In genomic region chr3:46727679-46728078, GRCm38 (mm10) we compare ENCODE assay signal across 18 mouse cellular contexts.
"Had no signal": no experiment of that assay in that cellular context is flagged by ENCODE, and none has a peak within 500 bp of the region (broad histone marks: within the 10 kb centered on the region; RNA-seq: fewer than 3 reads in every experiment).

No protein-coding gene starts in this region.

- H3K27me3 ChIP-seq: liver, embryonic 15.5 days; neural tube, embryonic 15.5 days had no signal

- H3K4me2 ChIP-seq: liver, embryonic 11.5 days; liver, embryonic 15.5 days; lung, embryonic 14.5 days; neural tube, embryonic 15.5 days had no signal

- H3K9ac ChIP-seq: liver, embryonic 15.5 days; lung, embryonic 14.5 days; neural tube, embryonic 15.5 days had no signal

- H3K9me3 ChIP-seq: limb, embryonic 10.5 days; liver, embryonic 15.5 days; midbrain, embryonic 10.5 days; neural tube, embryonic 15.5 days had no signal

- H3K4me3 ChIP-seq: limb, embryonic 10.5 days; liver, embryonic 15.5 days; midbrain, embryonic 10.5 days; myocyte; neural tube, embryonic 15.5 days had no signal

- DNase-seq: kidney, adult 11 months; kidney, postnatal 10 days; kidney, postnatal 4 days; lung, embryonic 14.5 days; lung, postnatal 10 days; lung, postnatal 4 days; midbrain, embryonic 14.5 days; right cerebral cortex, adult 18-20 months; right cerebral cortex, postnatal 25 days; thymus, adult 18-20 months; thymus, postnatal 25 days had no signal

- H3K4me1 ChIP-seq: limb, embryonic 10.5 days; liver, embryonic 15.5 days; midbrain, embryonic 10.5 days; neural tube, embryonic 15.5 days had no signal

- H3K36me3 ChIP-seq: limb, embryonic 10.5 days; liver, embryonic 15.5 days; midbrain, embryonic 10.5 days; neural tube, embryonic 15.5 days had no signal

- H3K27ac ChIP-seq: limb, embryonic 10.5 days; liver, embryonic 15.5 days; midbrain, embryonic 10.5 days; neural tube, embryonic 15.5 days; stomach, postnatal 0 days had no signal
